Mouse (Mus musculus) hindbrain, postnatal 0 days (tissue): Measurements from ENCODE around the gene Lrrc15. TPM values are rescaled to one million over a fixed set of nuclear protein-coding genes. Genes with fewer than 3 reads are reported as not detected.

ENCODE experiments used
- ATAC-seq: fragments of 200-750 bp; cut with Nextera tagmentation; 2 replicates; pipeline ENCODE4 v1.8.0; 2017; ENCODE audit warnings: mild to moderate bottlenecking, moderate TSS enrichment, moderate library complexity
- DNase-seq: peaks from one replicate; pipeline ENCODE4 v3.0.0-alpha.2; 2015; ENCODE audit warnings: low spot score
- H3K27ac ChIP-seq: fragments of 300-500 bp; sonication (generic); 2 replicates; pipeline ENCODE4 v1.5.1; 2014; ENCODE audit warnings: mild to moderate bottlenecking
- H3K27me3 ChIP-seq: fragments of 300-500 bp; sonication (generic); 2 replicates; pipeline ENCODE4 v1.6.1; 2014; ENCODE audit warnings: low read length, mixed read lengths; ENCODE audit not compliant: insufficient read depth
- H3K36me3 ChIP-seq: fragments of 300-500 bp; sonication (generic); 2 replicates; pipeline ENCODE4 v1.6.1; 2014; ENCODE audit warnings: low read length, mixed read lengths; ENCODE audit not compliant: insufficient read depth
- H3K4me1 ChIP-seq: fragments of 300-500 bp; sonication (generic); 2 replicates; pipeline ENCODE4 v1.6.1; 2014; ENCODE audit warnings: antibody characterized with exemption, low read length, mixed read lengths; ENCODE audit not compliant: insufficient read depth
- H3K4me2 ChIP-seq: fragments of 300-500 bp; sonication (generic); 2 replicates; pipeline ENCODE4 v1.6.1; 2014; ENCODE audit warnings: low read depth, mild to moderate bottlenecking, low read length, moderate library complexity, mixed read lengths
- H3K4me3 ChIP-seq: fragments of 300-500 bp; sonication (generic); 2 replicates; pipeline ENCODE4 v1.5.1; 2014; ENCODE audit warnings: low read length
- H3K9ac ChIP-seq: fragments of 300-500 bp; sonication (generic); replicated peaks from 2 replicates; pipeline ENCODE4 v1.6.1; 2014; ENCODE audit warnings: mild to moderate bottlenecking, low read length, moderate library complexity, mixed read lengths
- H3K9me3 ChIP-seq: fragments of 300-500 bp; sonication (generic); 2 replicates; pipeline ENCODE4 v1.6.1; 2016; ENCODE audit warnings: low read length, mixed read lengths
- CTCF ChIP-seq: IDR thresholded peaks from 2 replicates; pipeline ENCODE4 v1.5.1; 2016; ENCODE audit warnings: antibody characterized with exemption, control low read depth, low read depth
- WGBS: fragments of 180-500 bp; shearing (Covaris S2); extraction: QIAGEN DNeasy Blood & Tissue Kit; methylation state at CpG from one replicate; pipeline ENCODE4 v1.1.7; 2014; 5-methylcytosine and 5-hydroxymethylcytosine counted together
- polyA plus RNA-seq: library from polyadenylated mRNA; unstranded; fragments of >200 nt; fragmentation: Nextera tagmentation; extraction: Ambion mirVana; gene quantifications from 2 replicates; pipeline ENCODE4 v1.2.1, GENCODE M21; 2015
- total RNA-seq: library from RNA; depleted of rRNA; stranded (reverse); fragments of >200 nt; gene quantifications from 2 replicates; pipeline ENCODE4 v1.2.3, GENCODE M21; 2014; rRNA removed

Gene Lrrc15
- total RNA-seq (0.04 and 0.16 TPM in 2 replicates), polyA plus RNA-seq (0.09 and 0.14 TPM in 2 replicates)

GRCm38 (mm10) chr16:30282844-30283495 lies at the start of gene Lrrc15:
Gene Lrrc15, minus strand, starts transcription at chr16:30283256.
- ATAC-seq (0 out of 2 replicates have a peak, but pooled peaks have one; percentile 22), DNase-seq (no peak)
- no peaks in the 10 kb centered on the region for H3K9me3 ChIP-seq
- H3K4me3 ChIP-seq, result peak within 1 kb of the TSS; percentile 21
- no peak within 1 kb of the TSS for H3K27ac ChIP-seq
- H3K27me3 ChIP-seq, result peaks cover 9% of the 10 kb centered on the region; the same call in 1 of the 2 replicates
- TF ChIP-seq CTCF, result peak; percentile 34; the same call in 1 of the 2 replicates
- H3K36me3 ChIP-seq, result no peaks in the 10 kb centered on the region
- no peaks in the 10 kb centered on the region; the same call in 1 of the 2 replicates for H3K4me1 ChIP-seq
- whole genome bisulfite sequencing, result 7% methylated on average over 33 of the region's 34 CpGs
- 0 out of 2 replicates have a peak within 1 kb of the TSS, but pooled peaks have one; percentile 7 for H3K9ac ChIP-seq
- peak within 1 kb of the TSS; percentile 46 for H3K4me2 ChIP-seq

DNA sequence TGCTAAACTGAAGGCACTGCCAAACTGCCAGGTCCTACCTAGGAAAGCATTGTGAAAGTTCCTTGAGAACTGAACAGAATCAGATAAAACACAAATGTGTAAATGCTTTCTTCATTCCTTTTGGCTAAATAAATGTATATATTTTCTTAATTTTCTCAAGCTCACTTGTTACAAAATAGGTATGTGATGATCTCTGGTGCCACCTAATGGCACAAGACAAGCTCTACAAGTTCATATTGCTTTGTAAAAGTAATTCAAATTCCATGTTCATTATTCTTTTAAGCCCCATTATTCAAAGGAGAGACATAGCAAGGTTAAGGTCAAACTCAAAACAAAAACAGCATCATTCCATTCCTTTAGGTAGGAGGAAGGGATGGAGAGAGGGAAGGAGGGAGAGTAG lies 31.2 kb upstream of the Lrrc15 start:
- ATAC-seq (no peak), DNase-seq (peak; percentile 74)
- H3K9ac ChIP-seq, result no peak overlapping the region

GRCm38 (mm10) chr16:30310647-30311046 lies 27.6 kb upstream of the Lrrc15 start, which contains the start of gene Gp5:
Gene Gp5, minus strand, starts transcription at chr16:30310779.
- Histone ChIP-seq H3K36me3 (no peaks in the 10 kb centered on the region), H3K27me3 (peaks cover 22% of the 10 kb centered on the region; the same call in 1 of the 2 replicates), H3K9ac (peak within 1 kb of the TSS; percentile 59; the same call in 1 of the 2 replicates), H3K4me1 (0 out of 2 replicates have a peak, but pooled peaks cover 7% of the 10 kb centered on the region), H3K9me3 (no peaks in the 10 kb centered on the region), H3K4me3 (peak within 1 kb of the TSS; percentile 56), H3K27ac (no peak within 1 kb of the TSS), H3K4me2 (peak within 1 kb of the TSS; percentile 93)
- TF ChIP-seq CTCF, result no peak
- ATAC-seq (no peak), DNase-seq (no peak)

More for the DNA sequence above, 31.2 kb upstream of the Lrrc15 start:
- peak; percentile 71 for TF ChIP-seq CTCF
- H3K4me3 ChIP-seq, result no peak overlapping the region
- H3K9me3 ChIP-seq, result no peaks in the 10 kb centered on the region
- H3K27ac ChIP-seq, result no peak overlapping the region
- no peak overlapping the region for H3K4me2 ChIP-seq
- peaks cover 19% of the 10 kb centered on the region; the same call in 1 of the 2 replicates for H3K27me3 ChIP-seq
- H3K36me3 ChIP-seq, result no peaks in the 10 kb centered on the region
- no peaks in the 10 kb centered on the region for H3K4me1 ChIP-seq

DNA sequence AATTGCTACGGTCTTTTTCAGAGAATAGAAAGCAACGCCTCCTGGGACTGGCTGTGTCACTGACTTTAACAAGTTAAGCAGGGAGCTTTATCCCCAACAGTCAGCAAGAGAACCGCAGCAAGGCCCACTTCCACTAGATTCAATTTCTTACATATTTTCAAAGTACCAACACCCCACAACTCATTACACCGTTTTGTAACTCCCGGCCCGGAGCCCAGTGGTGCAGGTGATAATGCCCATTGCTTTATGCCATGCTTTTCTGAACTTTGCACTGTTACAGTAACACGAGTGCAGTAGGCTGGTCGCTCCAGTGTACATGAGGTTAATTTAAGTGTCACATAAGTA lies 27.1 kb upstream of the Lrrc15 start:
- DNase-seq (no peak), ATAC-seq (no peak)
- Histone ChIP-seq H3K4me3 (peak overlapping the region; percentile 56; the same call in 1 of the 2 replicates), H3K27ac (no peak overlapping the region), H3K36me3 (no peaks in the 10 kb centered on the region), H3K9ac (no peak overlapping the region), H3K9me3 (no peaks in the 10 kb centered on the region), H3K27me3 (peaks cover 22% of the 10 kb centered on the region; the same call in 1 of the 2 replicates), H3K4me2 (peak overlapping the region; percentile 93), H3K4me1 (0 out of 2 replicates have a peak, but pooled peaks cover 7% of the 10 kb centered on the region)
- WGBS, result 61% methylated on average over 8 of the region's 8 CpGs
- TF ChIP-seq CTCF, result no peak

DNA sequence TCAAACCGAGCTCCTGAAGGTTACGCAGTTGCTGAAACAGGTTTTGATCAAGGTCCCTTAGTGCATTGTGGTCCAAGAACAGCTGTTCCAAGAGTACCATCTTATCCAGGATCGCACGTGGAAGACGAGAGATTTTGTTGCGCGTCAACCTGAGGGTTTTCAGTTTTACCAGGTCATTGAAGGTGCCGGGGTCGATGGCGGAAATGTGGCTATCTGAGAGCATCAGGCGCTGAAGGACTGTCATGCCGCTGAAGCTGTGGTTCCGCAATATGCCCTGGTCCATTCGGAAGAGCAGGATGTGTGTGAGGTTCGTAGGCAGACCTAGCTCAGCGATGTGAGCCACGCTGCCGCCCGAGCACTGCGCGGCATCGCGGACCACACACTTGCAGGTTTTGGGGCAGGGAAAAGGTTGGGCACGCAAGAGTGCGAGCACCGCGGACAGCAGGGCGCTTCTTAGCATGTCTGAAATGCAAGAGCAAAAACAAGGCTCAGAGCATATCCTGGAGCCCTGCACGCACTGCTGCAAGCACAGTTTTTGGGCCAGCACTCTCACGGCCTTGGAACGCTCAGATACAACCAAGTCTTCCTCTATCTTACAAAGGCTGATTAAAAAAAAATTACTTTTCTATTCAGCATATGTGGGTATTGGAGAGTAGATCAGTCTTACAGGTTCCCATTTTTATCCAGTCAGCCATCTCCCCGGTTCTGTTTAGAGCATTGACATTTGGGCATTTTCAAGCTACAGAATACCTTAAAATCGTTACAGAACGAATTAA lies 26.5 kb upstream of the Lrrc15 start:
- Histone ChIP-seq H3K4me2 (peak overlapping the region; percentile 93), H3K9ac (peak overlapping the region; percentile 59; the same call in 1 of the 2 replicates), H3K4me3 (peak overlapping the region; percentile 56), H3K4me1 (0 out of 2 replicates have a peak, but pooled peaks cover 7% of the 10 kb centered on the region), H3K36me3 (no peaks in the 10 kb centered on the region), H3K27ac (0 out of 2 replicates have a peak overlapping the region, but pooled peaks have one; percentile 26), H3K9me3 (no peaks in the 10 kb centered on the region), H3K27me3 (peaks cover 22% of the 10 kb centered on the region; the same call in 1 of the 2 replicates)
- no peak for TF ChIP-seq CTCF
- WGBS, result 5% methylated on average over 34 of the region's 34 CpGs
- no peak for ATAC-seq
- DNase-seq, result peak; percentile 31

DNA sequence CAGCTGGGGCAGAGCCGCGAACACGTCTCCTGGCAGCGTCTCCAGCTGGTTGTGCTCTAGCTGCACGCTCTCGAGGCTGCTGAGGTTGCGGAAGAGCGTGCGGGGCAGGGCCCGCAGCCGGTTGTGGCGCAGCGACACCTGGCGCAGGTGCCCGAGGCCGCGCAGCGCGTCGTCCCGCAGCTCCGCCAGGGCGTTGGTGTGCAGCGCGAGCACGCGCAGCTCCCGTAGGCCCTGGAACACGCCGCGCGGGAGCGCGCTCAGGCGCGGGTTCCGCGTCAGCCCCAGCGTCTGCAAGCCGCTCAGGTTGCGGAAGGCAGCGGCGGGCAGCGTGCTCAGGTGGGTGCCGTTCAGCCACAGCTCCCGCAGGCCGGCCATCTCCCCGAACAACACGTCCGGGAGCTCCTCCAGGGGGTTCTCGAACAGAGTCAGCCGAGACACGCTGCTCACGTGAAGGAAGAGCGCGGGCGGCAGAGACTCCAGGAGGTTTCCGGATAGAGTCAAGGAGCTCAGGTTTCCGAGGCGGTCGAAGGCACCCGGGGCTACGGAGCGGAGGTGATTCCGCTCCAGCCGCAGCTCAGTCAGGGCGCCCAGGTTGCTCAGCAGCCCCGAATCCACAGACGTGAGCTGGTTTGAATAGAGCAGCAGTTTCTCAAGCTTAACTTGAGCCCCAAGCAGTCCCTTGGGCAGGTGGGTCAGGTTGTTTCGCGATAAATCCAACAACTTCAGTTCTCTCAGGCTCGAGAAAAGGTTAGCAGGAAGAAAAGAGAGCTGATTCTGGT lies 25.7 kb upstream of the Lrrc15 start:
- peaks cover 22% of the 10 kb centered on the region; the same call in 1 of the 2 replicates for H3K27me3 ChIP-seq
- peak; percentile 22; the same call in 1 of the 2 replicates for TF ChIP-seq CTCF
- 2% methylated on average over 70 of the region's 72 CpGs for WGBS
- H3K9me3 ChIP-seq, result no peaks in the 10 kb centered on the region
- ATAC-seq, result peak; percentile 82
- peak; percentile 89 for DNase-seq
- H3K4me1 ChIP-seq, result 0 out of 2 replicates have a peak, but pooled peaks cover 7% of the 10 kb centered on the region
- peak overlapping the region; percentile 26; the same call in 1 of the 2 replicates for H3K27ac ChIP-seq
- no peaks in the 10 kb centered on the region for H3K36me3 ChIP-seq
- H3K4me3 ChIP-seq, result peak overlapping the region; percentile 56
- peak overlapping the region; percentile 93 for H3K4me2 ChIP-seq
- H3K9ac ChIP-seq, result peak overlapping the region; percentile 59
